Mouse (Mus musculus): ENCODE measurements at regions not wholly inside any gene's neighbourhood (a gene's known extent, or its start where the extent isn't known, plus 50 kb on each side); places are given as distances from the start of the nearest gene placed in this dataset.

GRCm38 (mm10) chr8:125367374-125367773 is 202.2 kb downstream of the Sipa1l2 start:
- no peak for DNase-seq
- no peak overlapping the region for H3K4me2 ChIP-seq (ENCODE audit: low read depth, low read length)

GRCm38 (mm10) chr8:125365004-125365403 is 204.6 kb downstream of the Sipa1l2 start:
- 82% methylated on average over 5 of the region's 5 CpGs for WGBS (ENCODE audit: insufficient replicate concordance)
- H3K36me3 ChIP-seq (replicated peaks; ENCODE audit: insufficient read depth, low read length): no peaks in the 10 kb centered on the region
- ATAC-seq: no peak

More at GRCm38 (mm10) chr8:125367374-125367773, 202.2 kb downstream of the Sipa1l2 start:
- ATAC-seq: no peak
- no peaks in the 10 kb centered on the region for H3K36me3 ChIP-seq (replicated peaks; ENCODE audit: insufficient read depth, low read length)
- no peak for TF ChIP-seq EP300 (IDR thresholded peaks at IDR 0.05; ENCODE audit: low read depth)
- no peak for TF ChIP-seq CTCF (IDR thresholded peaks at IDR 0.05; ENCODE audit: low read depth)
- WGBS (ENCODE audit: insufficient replicate concordance): 62% methylated on average over 4 of the region's 4 CpGs
- no peaks in the 10 kb centered on the region for H3K27me3 ChIP-seq (ENCODE audit: insufficient read depth, low read length)
- H3K27ac ChIP-seq (ENCODE audit: low read depth): no peak overlapping the region
- H3K4me3 ChIP-seq (ENCODE audit: low read depth, low read length): no peak overlapping the region
- H3K4me1 ChIP-seq (ENCODE audit: insufficient read depth): no peaks in the 10 kb centered on the region
- no peak overlapping the region for H3K9ac ChIP-seq (replicated peaks)
- H3K9me3 ChIP-seq (ENCODE audit: low read length): no peaks in the 10 kb centered on the region; the same call in 1 of the 2 replicates

GRCm38 (mm10) chr8:125359456-125359855 is 210.2 kb downstream of the Sipa1l2 start:
- no peak for DNase-seq
- H3K36me3 ChIP-seq (replicated peaks; ENCODE audit: insufficient read depth, low read length): no peaks in the 10 kb centered on the region
- no peaks in the 10 kb centered on the region for H3K4me1 ChIP-seq (ENCODE audit: insufficient read depth)
- WGBS (ENCODE audit: insufficient replicate concordance): 74% methylated on average over 2 of the region's 2 CpGs
- no peak overlapping the region for H3K4me3 ChIP-seq (ENCODE audit: low read depth, low read length)
- H3K27me3 ChIP-seq (ENCODE audit: insufficient read depth, low read length): no peaks in the 10 kb centered on the region
- no peak for TF ChIP-seq EP300 (IDR thresholded peaks at IDR 0.05; ENCODE audit: low read depth)
- TF ChIP-seq CTCF (IDR thresholded peaks at IDR 0.05; ENCODE audit: low read depth): no peak
- no peak overlapping the region for H3K27ac ChIP-seq (ENCODE audit: low read depth)
- H3K4me2 ChIP-seq (ENCODE audit: low read depth, low read length): no peak overlapping the region
- H3K9me3 ChIP-seq (ENCODE audit: low read length): no peaks in the 10 kb centered on the region; the same call in none of the 2 replicates
- ATAC-seq: no peak
- no peak overlapping the region for H3K9ac ChIP-seq (replicated peaks)

More at GRCm38 (mm10) chr8:125365004-125365403, 204.6 kb downstream of the Sipa1l2 start:
- Histone ChIP-seq H3K9me3 (ENCODE audit: low read length) (no peaks in the 10 kb centered on the region; the same call in none of the 2 replicates), H3K4me2 (ENCODE audit: low read depth, low read length) (no peak overlapping the region), H3K4me3 (ENCODE audit: low read depth, low read length) (no peak overlapping the region), H3K27me3 (ENCODE audit: insufficient read depth, low read length) (no peaks in the 10 kb centered on the region), H3K4me1 (ENCODE audit: insufficient read depth) (no peaks in the 10 kb centered on the region), H3K27ac (ENCODE audit: low read depth) (no peak overlapping the region), H3K9ac (replicated peaks) (no peak overlapping the region)
- DNase-seq: no peak
- no peak for TF ChIP-seq CTCF (IDR thresholded peaks at IDR 0.05; ENCODE audit: low read depth)
- TF ChIP-seq EP300 (IDR thresholded peaks at IDR 0.05; ENCODE audit: low read depth): no peak

DNA sequence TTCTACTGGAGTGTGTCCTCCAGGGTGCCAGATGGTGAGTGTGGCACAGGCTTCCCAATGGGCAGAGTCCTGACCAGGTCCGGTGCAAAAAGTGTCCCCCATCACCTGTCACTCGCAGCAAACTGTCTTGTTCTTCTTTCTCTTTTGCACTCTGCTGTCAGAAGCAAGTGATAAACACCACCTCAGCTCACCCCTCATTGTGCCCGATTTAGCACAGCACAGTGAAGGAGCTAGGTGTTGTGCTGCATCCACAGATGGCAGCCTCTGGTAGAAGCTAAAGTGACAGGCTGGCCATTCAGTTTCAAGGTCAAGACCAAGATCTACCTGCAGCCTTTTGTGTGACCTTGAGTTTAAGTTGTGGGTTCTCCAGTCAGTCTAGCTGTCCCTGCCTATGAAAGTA is 211.8 kb downstream of the Sipa1l2 start:
- no peak for TF ChIP-seq EP300 (IDR thresholded peaks at IDR 0.05; ENCODE audit: low read depth)
- TF ChIP-seq CTCF (IDR thresholded peaks at IDR 0.05; ENCODE audit: low read depth): no peak
- Histone ChIP-seq H3K27me3 (ENCODE audit: insufficient read depth, low read length) (no peaks in the 10 kb centered on the region), H3K36me3 (replicated peaks; ENCODE audit: insufficient read depth, low read length) (no peaks in the 10 kb centered on the region), H3K9me3 (ENCODE audit: low read length) (no peaks in the 10 kb centered on the region; the same call in none of the 2 replicates), H3K4me1 (ENCODE audit: insufficient read depth) (no peaks in the 10 kb centered on the region), H3K4me2 (ENCODE audit: low read depth, low read length) (no peak overlapping the region), H3K4me3 (ENCODE audit: low read depth, low read length) (no peak overlapping the region), H3K27ac (ENCODE audit: low read depth) (no peak overlapping the region), H3K9ac (replicated peaks) (no peak overlapping the region)
- 59% methylated on average over 3 of the region's 3 CpGs for WGBS (ENCODE audit: insufficient replicate concordance)
- DNase-seq: no peak
- no peak for ATAC-seq

- ATAC-seq (no peak), DNase-seq (no peak)
- Histone ChIP-seq H3K4me3 (ENCODE audit: low read depth, low read length) (no peak overlapping the region), H3K36me3 (replicated peaks; ENCODE audit: insufficient read depth, low read length) (no peaks in the 10 kb centered on the region), H3K4me2 (ENCODE audit: low read depth, low read length) (no peak overlapping the region), H3K9me3 (ENCODE audit: low read length) (no peaks in the 10 kb centered on the region; the same call in 1 of the 2 replicates), H3K27ac (ENCODE audit: low read depth) (no peak overlapping the region), H3K27me3 (ENCODE audit: insufficient read depth, low read length) (no peaks in the 10 kb centered on the region), H3K4me1 (ENCODE audit: insufficient read depth) (peaks cover 5% of the 10 kb centered on the region; the same call in 1 of the 2 replicates), H3K9ac (replicated peaks) (no peak overlapping the region)
- TF ChIP-seq EP300 (IDR thresholded peaks at IDR 0.05; ENCODE audit: low read depth): no peak
- TF ChIP-seq CTCF (IDR thresholded peaks at IDR 0.05; ENCODE audit: low read depth): no peak
- 78% methylated on average over 7 of the region's 7 CpGs for WGBS (ENCODE audit: insufficient replicate concordance)
These were observed 214.5 kb downstream of the Sipa1l2 start for GRCm38 (mm10) chr8:125355059-125355509.

- DNase-seq (no peak), ATAC-seq (no peak)
- H3K27ac ChIP-seq (ENCODE audit: low read depth): no peak overlapping the region
- no peak overlapping the region for H3K9ac ChIP-seq (replicated peaks)
- H3K4me1 ChIP-seq (ENCODE audit: insufficient read depth): peaks cover 10% of the 10 kb centered on the region; the same call in 1 of the 2 replicates
- no peaks in the 10 kb centered on the region for H3K36me3 ChIP-seq (replicated peaks; ENCODE audit: insufficient read depth, low read length)
- no peak overlapping the region for H3K4me2 ChIP-seq (ENCODE audit: low read depth, low read length)
- H3K9me3 ChIP-seq (ENCODE audit: low read length): no peaks in the 10 kb centered on the region
- WGBS (ENCODE audit: insufficient replicate concordance): 63% methylated on average over 3 of the region's 3 CpGs
- no peaks in the 10 kb centered on the region for H3K27me3 ChIP-seq (ENCODE audit: insufficient read depth, low read length)
- H3K4me3 ChIP-seq (ENCODE audit: low read depth, low read length): no peak overlapping the region
- TF ChIP-seq CTCF (IDR thresholded peaks at IDR 0.05; ENCODE audit: low read depth) (no peak), EP300 (IDR thresholded peaks at IDR 0.05; ENCODE audit: low read depth) (no peak)
These were observed 217.3 kb downstream of the Sipa1l2 start for GRCm38 (mm10) chr8:125352276-125352675.

Measured in liver, postnatal 0 days (tissue).